Mouse (Mus musculus): ENCODE results near the gene Mrpl38.

Gene Mrpl38

DNA sequence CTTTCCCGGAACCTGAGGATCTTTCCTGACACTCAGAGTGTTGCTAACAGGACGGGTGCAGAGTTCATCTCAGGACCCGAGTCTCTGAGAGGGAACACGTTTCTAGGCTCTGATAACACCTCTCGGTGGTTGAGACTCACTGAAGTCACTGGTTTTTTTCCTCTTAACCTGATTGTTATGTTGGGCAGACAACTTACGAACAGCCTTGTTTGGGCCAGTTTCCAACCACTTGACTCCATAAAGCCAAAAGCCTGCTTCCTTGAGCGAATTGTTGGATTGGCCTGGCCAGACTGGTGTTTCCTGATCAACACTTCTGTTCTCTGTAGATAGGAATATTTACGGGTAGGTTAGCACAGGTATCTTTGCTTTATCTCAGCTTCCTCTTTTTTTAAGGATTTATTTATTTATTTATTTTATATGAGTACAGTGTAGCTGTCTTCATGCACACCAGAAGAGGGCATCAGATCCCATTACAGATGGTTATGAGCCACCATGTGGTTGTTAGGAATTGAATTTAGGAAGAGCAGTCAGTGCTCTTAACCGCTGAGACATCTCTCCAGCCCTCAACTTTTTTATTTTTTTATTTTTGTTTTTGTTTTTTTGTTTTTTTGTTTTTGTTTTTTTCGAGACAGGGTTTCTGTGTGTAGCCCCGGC, 49.8 kb downstream of the Mrpl38 start:
- no peak for DNase-seq

DNA sequence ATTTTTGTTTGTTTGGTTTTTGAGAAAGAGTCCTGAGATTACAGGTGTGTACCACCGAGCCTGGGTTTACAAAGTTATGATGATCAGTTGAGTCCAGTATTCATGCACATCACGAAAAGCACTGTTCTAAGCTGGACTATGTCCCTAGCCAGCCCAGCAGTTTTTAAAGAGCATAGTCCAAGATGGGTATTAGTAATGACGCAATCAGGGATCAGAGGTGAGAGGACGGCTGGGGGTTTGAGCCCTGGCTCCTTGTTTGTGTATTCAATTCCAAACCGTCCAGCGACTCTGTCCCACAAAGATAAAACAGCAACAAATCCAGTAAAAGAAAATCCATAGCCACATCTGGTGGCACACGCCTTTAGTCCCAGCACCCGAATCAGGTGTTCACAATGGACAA, 50.5 kb downstream of the Mrpl38 start:
- no peak for DNase-seq

GRCm38 (mm10) chr11:116087194-116088130, 51.2 kb downstream of the Mrpl38 start:
- peak; percentile 95 to 96 for DNase-seq

DNA sequence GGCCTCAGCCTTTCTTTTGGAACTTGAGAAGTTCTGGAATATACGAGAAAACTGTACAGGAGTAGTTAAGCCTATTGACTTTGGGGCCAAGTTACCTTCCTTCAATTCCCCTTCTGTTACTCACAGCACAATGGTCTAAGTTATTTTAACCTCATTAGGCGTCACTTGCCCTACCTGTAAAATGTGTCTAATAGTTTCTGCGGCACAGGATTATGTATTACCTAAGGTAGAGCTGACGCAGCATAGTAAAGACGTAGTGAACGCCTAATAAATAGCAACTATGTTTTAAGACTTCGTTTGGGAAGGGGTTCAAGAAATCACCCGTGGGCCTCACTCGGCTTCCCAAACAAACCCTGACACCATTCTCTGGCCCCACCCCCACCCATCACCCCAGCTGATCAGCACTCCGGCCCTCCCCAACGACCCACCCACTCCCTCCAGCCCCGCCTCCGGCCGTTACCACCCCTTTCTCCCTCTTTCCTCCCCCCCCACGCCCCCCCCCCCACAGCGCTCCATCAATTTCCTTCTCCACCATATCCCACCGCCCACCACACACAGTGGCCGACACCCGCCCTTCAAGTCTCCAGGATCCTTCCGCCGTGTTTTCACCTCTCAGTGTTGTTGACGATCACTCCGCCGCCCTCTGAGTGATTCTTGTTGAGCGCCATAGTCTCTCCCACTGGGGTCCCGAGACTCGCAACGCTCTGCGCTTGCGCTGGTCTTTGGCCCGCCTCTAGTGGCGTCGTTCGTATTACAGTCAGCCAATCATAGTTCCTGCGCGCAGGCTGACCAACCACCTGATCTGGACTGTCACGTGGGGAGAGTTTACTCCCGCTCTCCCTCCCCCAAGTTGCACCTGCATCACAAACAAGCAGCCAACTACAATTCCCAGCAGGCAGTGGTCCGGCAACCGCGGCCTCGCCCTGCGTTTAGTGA, 52.1 kb downstream of the Mrpl38 start, which contains the start of gene Wbp2:
Wbp2 (minus strand) TSS at position 738 of the 936 bp plus-strand sequence.
- peak; percentile 97 to 98 for DNase-seq

DNA sequence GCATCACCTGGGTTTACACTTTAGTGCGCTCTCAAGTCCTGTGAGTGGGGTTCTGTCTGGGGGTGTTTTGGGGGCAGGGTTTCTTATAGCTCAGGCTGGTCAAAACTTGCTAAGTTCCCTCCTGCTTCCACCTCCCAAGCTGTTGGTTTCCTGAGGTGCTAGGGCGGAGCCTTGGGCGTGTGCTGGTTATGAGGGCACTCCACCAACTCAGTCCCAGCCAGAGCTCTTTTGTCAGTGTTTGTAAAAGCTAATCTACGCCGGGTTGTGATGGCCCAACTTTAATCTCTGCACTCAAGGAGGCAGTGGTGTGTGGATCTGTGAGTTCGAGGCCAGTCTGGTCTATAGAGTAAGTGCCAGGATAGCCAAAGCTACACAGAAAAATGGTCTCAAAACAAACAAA, 54.5 kb downstream of the Mrpl38 start:
- DNase-seq: no peak

GRCm38 (mm10) chr11:116083096-116083672, 55.5 kb downstream of the Mrpl38 start:
- peak in 1 of 2 experiments; percentile 44 for DNase-seq
